39 mouse cellular contexts compared by ENCODE assay signal in the genomic region with DNA sequence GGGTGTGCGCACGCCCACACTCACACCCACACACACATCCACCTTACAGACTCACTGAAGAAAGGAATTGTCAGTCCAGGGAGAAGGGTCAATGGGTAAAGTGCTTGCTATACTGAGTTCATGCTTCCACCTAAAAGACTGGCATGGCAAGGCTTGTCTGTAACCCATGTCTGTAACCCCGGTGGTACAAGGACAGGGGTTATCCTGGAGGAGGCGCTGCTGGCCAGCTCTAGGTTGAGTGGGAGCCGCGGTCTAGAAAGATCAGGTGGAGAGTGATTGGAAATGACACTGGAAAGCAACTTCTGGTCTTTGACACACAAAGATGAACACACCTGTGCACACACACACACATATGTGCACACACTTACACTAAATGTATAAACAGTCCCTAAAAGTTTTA. TPM values are rescaled to one million over a fixed set of nuclear protein-coding genes. Genes with fewer than 3 reads are reported as not detected.
A peak's percentile ranks its signal among the peaks of the same experiment; 100 is the strongest.
DNase-seq lines count a peak whose midpoint lies in the region; ATAC-seq and TF ChIP-seq lines count a peak whose summit lies in the region.
"Had no signal": no experiment of that assay in that cellular context is flagged by ENCODE, and none has a peak within 500 bp of the region (broad histone marks: within the 10 kb centered on the region; RNA-seq: fewer than 3 reads in every experiment).

No protein-coding gene starts in this region.

- TF ChIP-seq EP300 in liver, embryonic 14.5 days (IDR thresholded peaks at IDR 0.05; ENCODE audit: low read depth), result no peak
- TF ChIP-seq EP300 in ES-Bruce4 (IDR thresholded peaks at IDR 0.05; ENCODE audit: insufficient read depth, low read depth, low read length) (no peak), MEL (IDR thresholded peaks at IDR 0.05; ENCODE audit: low read depth in 1 of 2, low read length in 2 of 2) (no peak)
- TF ChIP-seq EP300 in liver, postnatal 0 days (IDR thresholded peaks at IDR 0.05; ENCODE audit: low read depth), result no peak

- no peaks in the 10 kb centered on the region; the same call in 1 of the 2 replicates for H3K79me2 ChIP-seq in MEL (ENCODE audit: control insufficient read depth, insufficient read depth, low read length, poor library complexity)

- no peak overlapping the region for H3K27ac ChIP-seq in liver, embryonic 14.5 days
- H3K27ac ChIP-seq in liver, embryonic 12.5 days, result no peak overlapping the region
- no peak overlapping the region for H3K27ac ChIP-seq in ES-Bruce4 (ENCODE audit: insufficient read depth, low read length)
- H3K27ac ChIP-seq in MEL (ENCODE audit: control insufficient read depth, low read depth, low read length), result no peak overlapping the region
- H3K27ac ChIP-seq in liver, postnatal 0 days (ENCODE audit: low read depth), result no peak overlapping the region
- no peak overlapping the region for H3K27ac ChIP-seq in forebrain, embryonic 14.5 days (ENCODE audit: low read depth, low read length)
- H3K27ac ChIP-seq: heart, embryonic 13.5 days; hindbrain, embryonic 10.5 days; limb, embryonic 12.5 days; liver, embryonic 13.5 days; lung, embryonic 15.5 days; midbrain, embryonic 12.5 days; neural tube, embryonic 15.5 days; stomach, postnatal 0 days had no signal

- H3K27me3 ChIP-seq in liver, embryonic 14.5 days (ENCODE audit: control insufficient read depth, insufficient read depth, low read length), result no peaks in the 10 kb centered on the region; the same call in 1 of the 2 replicates
- H3K27me3 ChIP-seq in liver, embryonic 12.5 days (replicated peaks), result peaks cover 48% of the 10 kb centered on the region
- no peaks in the 10 kb centered on the region for H3K27me3 ChIP-seq in ES-Bruce4 (ENCODE audit: control insufficient read depth, insufficient read depth, low read length, poor library complexity, severe bottlenecking)
- no peaks in the 10 kb centered on the region for H3K27me3 ChIP-seq in MEL (ENCODE audit: control insufficient read depth in 1 of 2, insufficient read depth in 2 of 2, low read length in 2 of 2)
- H3K27me3 ChIP-seq in liver, postnatal 0 days (ENCODE audit: insufficient read depth, low read length), result peaks cover 3% of the 10 kb centered on the region; the same call in 1 of the 2 replicates
- H3K27me3 ChIP-seq in forebrain, embryonic 14.5 days (replicated peaks; ENCODE audit: control insufficient read depth, insufficient read depth, low read length), result no peaks in the 10 kb centered on the region

- no peak for ATAC-seq in liver, embryonic 14.5 days (ENCODE audit: insufficient read depth)
- ATAC-seq in liver, embryonic 12.5 days, result no peak
- ATAC-seq in liver, postnatal 0 days, result no peak
- no peak for ATAC-seq in forebrain, embryonic 14.5 days
- ATAC-seq: forebrain, postnatal 0 days; hindbrain, embryonic 16.5 days had no signal

- H3K4me3 ChIP-seq in liver, embryonic 14.5 days (ENCODE audit: insufficient read depth in 1 of 2, low read depth in 2 of 2, low read length in 2 of 2), result no peak overlapping the region
- H3K4me3 ChIP-seq in liver, embryonic 12.5 days, result no peak overlapping the region
- H3K4me3 ChIP-seq in ES-Bruce4 (ENCODE audit: low read depth, low read length), result no peak overlapping the region
- H3K4me3 ChIP-seq in MEL (ENCODE audit: control insufficient read depth in 1 of 2, insufficient read depth in 1 of 2, low read depth in 2 of 2, low read length in 2 of 2), result no peak overlapping the region
- H3K4me3 ChIP-seq in liver, postnatal 0 days (ENCODE audit: low read depth, low read length), result no peak overlapping the region
- no peak overlapping the region for H3K4me3 ChIP-seq in forebrain, embryonic 14.5 days (ENCODE audit: low read depth, low read length)
- H3K4me3 ChIP-seq: erythroblast, embryonic 14.5 days; heart, embryonic 13.5 days; hindbrain, embryonic 10.5 days; limb, embryonic 12.5 days; liver, embryonic 13.5 days; lung, embryonic 15.5 days; midbrain, embryonic 12.5 days; neural tube, embryonic 15.5 days had no signal

- peaks cover 5 to 7% of the 10 kb centered on the region in 2 experiments; a peak in 3 of 4 replicates for H3K4me1 ChIP-seq in liver, embryonic 14.5 days (replicated peaks; ENCODE audit: control insufficient read depth in 2 of 2, insufficient read depth in 2 of 2, low read length in 1 of 2)
- H3K4me1 ChIP-seq in liver, embryonic 12.5 days, result peaks cover 25% of the 10 kb centered on the region
- H3K4me1 ChIP-seq in ES-Bruce4 (ENCODE audit: control insufficient read depth, insufficient read depth, low read length) (peaks cover 3% of the 10 kb centered on the region), MEL (ENCODE audit: control insufficient read depth in 1 of 2, insufficient read depth in 2 of 2, low read length in 2 of 2) (peaks cover 2 to 13% of the 10 kb centered on the region in 2 experiments)
- H3K4me1 ChIP-seq in liver, postnatal 0 days (ENCODE audit: insufficient read depth), result peaks cover 18% of the 10 kb centered on the region
- H3K4me1 ChIP-seq in forebrain, embryonic 14.5 days (ENCODE audit: control insufficient read depth, insufficient read depth, low read length), result peaks cover 3% of the 10 kb centered on the region; the same call in 1 of the 2 replicates

- no peaks in the 10 kb centered on the region for H3K9me3 ChIP-seq in liver, embryonic 14.5 days (ENCODE audit: control insufficient read depth, low read length)
- H3K9me3 ChIP-seq in liver, embryonic 12.5 days (replicated peaks), result no peaks in the 10 kb centered on the region
- H3K9me3 ChIP-seq in ES-Bruce4 (replicated peaks; ENCODE audit: control insufficient read depth, insufficient read depth, low read length, poor library complexity, severe bottlenecking) (no peaks in the 10 kb centered on the region), MEL (replicated peaks; ENCODE audit: insufficient read depth, low read length) (no peaks in the 10 kb centered on the region)
- H3K9me3 ChIP-seq in liver, postnatal 0 days (ENCODE audit: low read length), result no peaks in the 10 kb centered on the region
- H3K9me3 ChIP-seq in forebrain, embryonic 14.5 days (replicated peaks; ENCODE audit: control insufficient read depth, low read length), result no peaks in the 10 kb centered on the region
- H3K9me3 ChIP-seq: heart, embryonic 13.5 days; hindbrain, embryonic 10.5 days; limb, embryonic 12.5 days; liver, embryonic 13.5 days; lung, embryonic 15.5 days; midbrain, embryonic 12.5 days; neural tube, embryonic 15.5 days had no signal

- H3K36me3 ChIP-seq in liver, embryonic 14.5 days (replicated peaks; ENCODE audit: control insufficient read depth, insufficient read depth, low read depth), result no peaks in the 10 kb centered on the region
- H3K36me3 ChIP-seq in liver, embryonic 12.5 days, result no peaks in the 10 kb centered on the region
- H3K36me3 ChIP-seq in ES-Bruce4 (ENCODE audit: control insufficient read depth, insufficient read depth, low read length, poor library complexity, severe bottlenecking) (no peaks in the 10 kb centered on the region), MEL (ENCODE audit: control insufficient read depth in 1 of 2, insufficient read depth in 2 of 2, low read length in 2 of 2) (peaks cover 0 to 10% of the 10 kb centered on the region in 2 experiments; a peak in 2 of 4 replicates)
- no peaks in the 10 kb centered on the region for H3K36me3 ChIP-seq in liver, postnatal 0 days (replicated peaks; ENCODE audit: insufficient read depth, low read length)
- H3K36me3 ChIP-seq in forebrain, embryonic 14.5 days (ENCODE audit: control insufficient read depth, insufficient read depth, low read length), result no peaks in the 10 kb centered on the region
- H3K36me3 ChIP-seq: heart, embryonic 13.5 days; hindbrain, embryonic 10.5 days; limb, embryonic 12.5 days; liver, embryonic 13.5 days; lung, embryonic 15.5 days; midbrain, embryonic 12.5 days; neural tube, embryonic 15.5 days had no signal

- TF ChIP-seq POLR2A in ES-Bruce4 (IDR thresholded peaks at IDR 0.05; ENCODE audit: insufficient read depth, low read length) (no peak), MEL (IDR thresholded peaks at IDR 0.05; ENCODE audit: control insufficient read depth in 1 of 2, insufficient read depth in 1 of 2, low read depth in 1 of 2, low read length in 2 of 2, poor library complexity in 1 of 2) (no peak)

- TF ChIP-seq RAD21 in MEL (IDR thresholded peaks at IDR 0.05; ENCODE audit: low read depth, low read length), result peak; percentile 53

- peak; percentile 44 for TF ChIP-seq CTCF in liver, embryonic 14.5 days (IDR thresholded peaks at IDR 0.05; ENCODE audit: low read depth)
- TF ChIP-seq CTCF in ES-Bruce4 (IDR thresholded peaks at IDR 0.05; ENCODE audit: low read depth, low read length) (peak; percentile 66), MEL (IDR thresholded peaks at IDR 0.05 in 2 of 3, conservative IDR thresholded peaks at IDR 0.05 in 1 of 3; ENCODE audit: control insufficient read depth in 1 of 3, insufficient read depth in 1 of 3, low read depth in 2 of 3, low read length in 3 of 3, poor library complexity in 1 of 3, severe bottlenecking in 1 of 3) (peak; percentile 24 to 59 (median 54); a peak in 5 of 6 replicates)
- TF ChIP-seq CTCF in liver, postnatal 0 days (IDR thresholded peaks at IDR 0.05; ENCODE audit: low read depth), result 0 out of 2 replicates have a peak, but pooled peaks have one; percentile 26

- H3K4me2 ChIP-seq in liver, embryonic 14.5 days (ENCODE audit: low read depth), result no peak overlapping the region
- no peak overlapping the region for H3K4me2 ChIP-seq in liver, embryonic 12.5 days
- H3K4me2 ChIP-seq in liver, postnatal 0 days (ENCODE audit: low read depth, low read length), result no peak overlapping the region
- no peak overlapping the region for H3K4me2 ChIP-seq in forebrain, embryonic 14.5 days (ENCODE audit: low read length)
- H3K4me2 ChIP-seq: heart, embryonic 13.5 days; limb, embryonic 12.5 days; liver, embryonic 13.5 days; lung, embryonic 15.5 days; midbrain, embryonic 12.5 days; neural tube, embryonic 15.5 days had no signal

- H3K9ac ChIP-seq in liver, embryonic 14.5 days (replicated peaks), result no peak overlapping the region
- H3K9ac ChIP-seq in liver, embryonic 12.5 days, result no peak overlapping the region
- H3K9ac ChIP-seq in ES-Bruce4 (ENCODE audit: low read depth, poor library complexity, severe bottlenecking) (no peak overlapping the region), MEL (ENCODE audit: control insufficient read depth, low read depth, low read length, poor library complexity, severe bottlenecking) (no peak overlapping the region)
- no peak overlapping the region for H3K9ac ChIP-seq in liver, postnatal 0 days (replicated peaks)
- no peak overlapping the region for H3K9ac ChIP-seq in forebrain, embryonic 14.5 days (ENCODE audit: low read length)
- H3K9ac ChIP-seq: forebrain, postnatal 0 days; heart, embryonic 13.5 days; limb, embryonic 12.5 days; liver, embryonic 13.5 days; lung, embryonic 15.5 days; midbrain, embryonic 12.5 days; neural tube, embryonic 15.5 days had no signal

- no peak for DNase-seq in liver, embryonic 14.5 days (ENCODE audit: low read depth in 3 of 3, low spot score in 3 of 3)
- DNase-seq in MEL (ENCODE audit: low read depth, low spot score), result peak; percentile 38
- no peak for DNase-seq in liver, postnatal 0 days
- no peak for DNase-seq in forebrain, embryonic 14.5 days (ENCODE audit: low spot score)
- no peak for DNase-seq in heart, postnatal 4 days
- DNase-seq: adrenal gland, postnatal 25 days; B cell, adult 2 months; cerebellum, adult 18-20 months; cerebellum, postnatal 14 days; forebrain, postnatal 0 days; gastrocnemius, postnatal 10 days; heart, postnatal 10 days; kidney, adult 8-10 months; kidney, postnatal 14 days; layer of hippocampus, adult 9-11 months; liver, embryonic 13.5 days; lung, postnatal 36 days; right cerebral cortex, postnatal 25 days; thymus, adult 18-20 months; thymus, postnatal 4 days had no signal

- WGBS in liver, embryonic 14.5 days (ENCODE audit: insufficient replicate concordance), result 48% methylated on average over 6 of the region's 6 CpGs
- WGBS in liver, embryonic 12.5 days (ENCODE audit: insufficient replicate concordance), result 57% methylated on average over 6 of the region's 6 CpGs
- 58% methylated on average over 6 of the region's 6 CpGs for WGBS in liver, postnatal 0 days (ENCODE audit: insufficient replicate concordance)
- WGBS in forebrain, embryonic 14.5 days, result 57% methylated on average over 6 of the region's 6 CpGs

RNA-seq across cellular contexts. Expression of a gene that starts 11.1 kb away (rescaled TPM):
- polyA plus RNA-seq in liver, embryonic 14.5 days (2012; rRNA removed), result 9.5 and 16.9 TPM in 2 replicates
- polyA plus RNA-seq in liver, embryonic 14.5 days (2014; fragmentation: Nextera tagmentation; extraction: Ambion mirVana), result 23.3 and 24.5 TPM in 2 replicates
- polyA plus RNA-seq in liver, embryonic 12.5 days (2016; fragmentation: Nextera tagmentation; extraction: Ambion mirVana), result 23.6 and 31.6 TPM in 2 replicates
- polyA plus RNA-seq in ES-Bruce4 (2011; ENCODE audit: insufficient read depth, insufficient read length, low read depth, missing spikeins), result 33.9 and 35.8 TPM in 2 replicates
- total RNA-seq in MEL (2012; rRNA removed), result 6,680 and 8,754 TPM in 2 replicates
- 10 to 100 TPM in 1 of 2 experiments, not detected in 1; 11.2 TPM for polyA plus RNA-seq in MEL (2012; ENCODE audit: insufficient read depth in 1 of 2, insufficient read length in 2 of 2, low read depth in 1 of 2, low replicate concordance in 2 of 2, missing spikeins in 1 of 2)
- polyA plus RNA-seq in liver, postnatal 0 days (2015; fragmentation: Nextera tagmentation; extraction: Ambion mirVana), result 9.4 and 11.0 TPM in 2 replicates
- polyA plus RNA-seq in forebrain, embryonic 14.5 days (2014; fragmentation: Nextera tagmentation; extraction: Ambion mirVana), result 10.8 and 17.6 TPM in 2 replicates
- total RNA-seq in heart, postnatal 4 days (2021), result 100 to 1,000 TPM; 767 to 799 TPM

RNA-seq across cellular contexts. Expression of a gene that starts 12.2 kb away (rescaled TPM):
- polyA plus RNA-seq in liver, embryonic 14.5 days (2012; rRNA removed), result 68.0 and 127 TPM in 2 replicates
- 91.2 and 100 TPM in 2 replicates for polyA plus RNA-seq in liver, embryonic 14.5 days (2014; fragmentation: Nextera tagmentation; extraction: Ambion mirVana)
- polyA plus RNA-seq in liver, embryonic 12.5 days (2016; fragmentation: Nextera tagmentation; extraction: Ambion mirVana), result 99.1 and 113 TPM in 2 replicates
- polyA plus RNA-seq in ES-Bruce4 (2011; ENCODE audit: insufficient read depth, insufficient read length, low read depth, missing spikeins) (7.7 and 11.1 TPM in 2 replicates), MEL (2012; ENCODE audit: insufficient read depth in 1 of 2, insufficient read length in 2 of 2, low read depth in 1 of 2, low replicate concordance in 2 of 2, missing spikeins in 1 of 2) (10 to 100 TPM in 1 of 2 experiments, not detected in 1; 71.7 TPM)
- total RNA-seq in MEL (2012; rRNA removed), result 3,962 and 5,017 TPM in 2 replicates
- 56.1 and 84.5 TPM in 2 replicates for polyA plus RNA-seq in liver, postnatal 0 days (2015; fragmentation: Nextera tagmentation; extraction: Ambion mirVana)
- polyA plus RNA-seq in forebrain, embryonic 14.5 days (2014; fragmentation: Nextera tagmentation; extraction: Ambion mirVana), result 42.3 and 52.1 TPM in 2 replicates
- total RNA-seq in heart, postnatal 4 days (2021), result 100 to 1,000 TPM; 856 to 901 TPM

RNA-seq across cellular contexts. Expression of a gene that starts 13.1 kb away (rescaled TPM):
- 2.8 and 3.3 TPM in 2 replicates for polyA plus RNA-seq in liver, embryonic 14.5 days (2012; rRNA removed)
- polyA plus RNA-seq in liver, embryonic 14.5 days (2014; fragmentation: Nextera tagmentation; extraction: Ambion mirVana), result 4.8 and 5.6 TPM in 2 replicates
- 2.4 and 2.7 TPM in 2 replicates for polyA plus RNA-seq in liver, embryonic 12.5 days (2016; fragmentation: Nextera tagmentation; extraction: Ambion mirVana)
- polyA plus RNA-seq in ES-Bruce4 (2011; ENCODE audit: insufficient read depth, insufficient read length, low read depth, missing spikeins) (not detected in 2 replicates), MEL (2012; ENCODE audit: insufficient read depth in 1 of 2, insufficient read length in 2 of 2, low read depth in 1 of 2, low replicate concordance in 2 of 2, missing spikeins in 1 of 2) (1 to 10 TPM in 1 of 2 experiments, not detected in 1; 2.8 TPM)
- 3.4 and 4.7 TPM in 2 replicates for total RNA-seq in MEL (2012; rRNA removed)
- 6.2 and 8.7 TPM in 2 replicates for polyA plus RNA-seq in liver, postnatal 0 days (2015; fragmentation: Nextera tagmentation; extraction: Ambion mirVana)
- polyA plus RNA-seq in forebrain, embryonic 14.5 days (2014; fragmentation: Nextera tagmentation; extraction: Ambion mirVana), result 1.5 and 1.6 TPM in 2 replicates
- under 1 TPM; 0.57 to 0.70 TPM for total RNA-seq in heart, postnatal 4 days (2021)
- polyA plus RNA-seq: erythroblast, embryonic 14.5 days had no signal

RNA-seq across cellular contexts. Expression of a gene that starts 17.5 kb away (rescaled TPM):
- 12.2 and 16.3 TPM in 2 replicates for polyA plus RNA-seq in liver, embryonic 14.5 days (2012; rRNA removed)
- polyA plus RNA-seq in liver, embryonic 14.5 days (2014; fragmentation: Nextera tagmentation; extraction: Ambion mirVana), result 15.1 TPM in 2 replicates
- polyA plus RNA-seq in liver, embryonic 12.5 days (2016; fragmentation: Nextera tagmentation; extraction: Ambion mirVana), result 27.0 and 29.3 TPM in 2 replicates
- polyA plus RNA-seq in ES-Bruce4 (2011; ENCODE audit: insufficient read depth, insufficient read length, low read depth, missing spikeins) (3.6 and 4.0 TPM in 2 replicates), MEL (2012; ENCODE audit: insufficient read depth in 1 of 2, insufficient read length in 2 of 2, low read depth in 1 of 2, low replicate concordance in 2 of 2, missing spikeins in 1 of 2) (1 to 10 TPM in 1 of 2 experiments, not detected in 1; 1.5 TPM)
- 195 and 290 TPM in 2 replicates for total RNA-seq in MEL (2012; rRNA removed)
- 40.3 and 56.7 TPM in 2 replicates for polyA plus RNA-seq in liver, postnatal 0 days (2015; fragmentation: Nextera tagmentation; extraction: Ambion mirVana)
- polyA plus RNA-seq in forebrain, embryonic 14.5 days (2014; fragmentation: Nextera tagmentation; extraction: Ambion mirVana), result 3.8 and 8.1 TPM in 2 replicates
- total RNA-seq in heart, postnatal 4 days (2021), result 10 to 100 TPM; 81.1 to 87.3 TPM

RNA-seq across cellular contexts. Expression of a gene that starts 34.2 kb away (rescaled TPM):
- polyA plus RNA-seq in liver, embryonic 14.5 days (2012; rRNA removed), result 2.4 and 3.6 TPM in 2 replicates
- 2.6 and 5.7 TPM in 2 replicates for polyA plus RNA-seq in liver, embryonic 14.5 days (2014; fragmentation: Nextera tagmentation; extraction: Ambion mirVana)
- polyA plus RNA-seq in liver, embryonic 12.5 days (2016; fragmentation: Nextera tagmentation; extraction: Ambion mirVana), result 2.7 and 3.0 TPM in 2 replicates
- polyA plus RNA-seq in ES-Bruce4 (2011; ENCODE audit: insufficient read depth, insufficient read length, low read depth, missing spikeins), result 1.3 and 3.0 TPM in 2 replicates
- total RNA-seq in MEL (2012; rRNA removed), result 1.3 and 1.5 TPM in 2 replicates
- not detected for polyA plus RNA-seq in MEL (2012; ENCODE audit: insufficient read depth in 1 of 2, insufficient read length in 2 of 2, low read depth in 1 of 2, low replicate concordance in 2 of 2, missing spikeins in 1 of 2)
- polyA plus RNA-seq in liver, postnatal 0 days (2015; fragmentation: Nextera tagmentation; extraction: Ambion mirVana), result 0.78 and 1.5 TPM in 2 replicates
- 0.85 TPM in 1 of 2 replicates, not detected in the other for polyA plus RNA-seq in forebrain, embryonic 14.5 days (2014; fragmentation: Nextera tagmentation; extraction: Ambion mirVana)
- total RNA-seq in heart, postnatal 4 days (2021), result under 1 TPM; 0.16 to 0.81 TPM
- total RNA-seq: adrenal gland, adult 18-20 months; adrenal gland, postnatal 25 days; forebrain, postnatal 0 days; heart, adult 8-10 months; left cerebral cortex, postnatal 10 days; monocyte, adult 5-6 weeks had no signal
- polyA plus RNA-seq: cortical plate, adult 2 months; embryonic facial prominence, embryonic 14.5 days; erythroblast, embryonic 14.5 days; forebrain, postnatal 0 days; gonadal fat pad, adult 2 months; limb, embryonic 12.5 days; spleen, adult 2 months had no signal
